Mouse (Mus musculus): ENCODE results near the gene Adam33. TPM values are rescaled to one million over a fixed set of nuclear protein-coding genes. Genes with fewer than 3 reads are reported as not detected.
"Not testable (repeated sequence)": the region's sequence is repeated elsewhere in the genome, so short reads cannot be mapped to it uniquely, and the experiment has no call there.

Gene Adam33
- polyA plus RNA-seq, 1 experiment from 2014 or later, result 0.37 TPM

GRCm38 (mm10) chr2:131038675-131039074 is 24.9 kb downstream of the Adam33 start:
- DNase-seq (ENCODE audit: low spot score), result no peak
- Histone ChIP-seq H3K27ac (ENCODE audit: low read depth, low read length) (no peak overlapping the region), H3K4me3 (ENCODE audit: low read depth, low read length) (no peak overlapping the region), H3K4me2 (ENCODE audit: low read depth) (no peak overlapping the region), H3K9me3 (ENCODE audit: control insufficient read depth, low read length) (no peaks in the 10 kb centered on the region), H3K36me3 (ENCODE audit: control insufficient read depth, insufficient read depth, low read length) (no peaks in the 10 kb centered on the region), H3K9ac (ENCODE audit: low read length) (no peak overlapping the region), H3K4me1 (ENCODE audit: control insufficient read depth, insufficient read depth, low read length) (0 out of 2 replicates have a peak, but pooled peaks cover 4% of the 10 kb centered on the region), H3K27me3 (ENCODE audit: control insufficient read depth, insufficient read depth, low read length) (peaks cover 31% of the 10 kb centered on the region)
- 84% methylated on average over 5 of the region's 5 CpGs for WGBS
- no peak for ATAC-seq (ENCODE audit: insufficient read depth, low FRiP score, low TSS enrichment)

- H3K9ac ChIP-seq (ENCODE audit: low read length), result no peak overlapping the region
- no peak overlapping the region for H3K4me2 ChIP-seq (ENCODE audit: low read depth)
- H3K4me1 ChIP-seq (ENCODE audit: control insufficient read depth, insufficient read depth, low read length), result 0 out of 2 replicates have a peak, but pooled peaks cover 4% of the 10 kb centered on the region
- ATAC-seq (ENCODE audit: insufficient read depth, low FRiP score, low TSS enrichment) (no peak), DNase-seq (ENCODE audit: low spot score) (no peak)
- no peaks in the 10 kb centered on the region for H3K9me3 ChIP-seq (ENCODE audit: control insufficient read depth, low read length)
- H3K27ac ChIP-seq (ENCODE audit: low read depth, low read length), result no peak overlapping the region
- peaks cover 31% of the 10 kb centered on the region for H3K27me3 ChIP-seq (ENCODE audit: control insufficient read depth, insufficient read depth, low read length)
- 92% methylated on average over 6 of the region's 6 CpGs for WGBS
- H3K36me3 ChIP-seq (ENCODE audit: control insufficient read depth, insufficient read depth, low read length), result no peaks in the 10 kb centered on the region
- H3K4me3 ChIP-seq (ENCODE audit: low read depth, low read length), result no peak overlapping the region
Measured at GRCm38 (mm10) chr2:131038197-131038596, 25.4 kb downstream of the Adam33 start.

GRCm38 (mm10) chr2:131037226-131037990 is 26.2 kb downstream of the Adam33 start:
- H3K4me1 ChIP-seq (ENCODE audit: control insufficient read depth, insufficient read depth, low read length), result 0 out of 2 replicates have a peak, but pooled peaks cover 4% of the 10 kb centered on the region
- no peaks in the 10 kb centered on the region for H3K9me3 ChIP-seq (ENCODE audit: control insufficient read depth, low read length)
- no peak overlapping the region for H3K4me3 ChIP-seq (ENCODE audit: low read depth, low read length)
- DNase-seq (ENCODE audit: low spot score) (no peak), ATAC-seq (ENCODE audit: insufficient read depth, low FRiP score, low TSS enrichment) (no peak)
- no peak overlapping the region for H3K27ac ChIP-seq (ENCODE audit: low read depth, low read length)
- peaks cover 27% of the 10 kb centered on the region for H3K27me3 ChIP-seq (ENCODE audit: control insufficient read depth, insufficient read depth, low read length)
- no peak overlapping the region for H3K9ac ChIP-seq (ENCODE audit: low read length)
- no peaks in the 10 kb centered on the region for H3K36me3 ChIP-seq (ENCODE audit: control insufficient read depth, insufficient read depth, low read length)
- 71% methylated on average over 17 of the region's 17 CpGs for WGBS
- no peak overlapping the region for H3K4me2 ChIP-seq (ENCODE audit: low read depth)

- Histone ChIP-seq H3K27ac (ENCODE audit: low read depth, low read length) (no peak overlapping the region), H3K4me2 (ENCODE audit: low read depth) (no peak overlapping the region), H3K9ac (ENCODE audit: low read length) (no peak overlapping the region), H3K4me1 (ENCODE audit: control insufficient read depth, insufficient read depth, low read length) (0 out of 2 replicates have a peak, but pooled peaks cover 4% of the 10 kb centered on the region), H3K4me3 (ENCODE audit: low read depth, low read length) (no peak overlapping the region), H3K27me3 (ENCODE audit: control insufficient read depth, insufficient read depth, low read length) (peaks cover 22% of the 10 kb centered on the region), H3K36me3 (ENCODE audit: control insufficient read depth, insufficient read depth, low read length) (no peaks in the 10 kb centered on the region), H3K9me3 (ENCODE audit: control insufficient read depth, low read length) (no peaks in the 10 kb centered on the region)
- DNase-seq (ENCODE audit: low spot score) (no peak), ATAC-seq (ENCODE audit: insufficient read depth, low FRiP score, low TSS enrichment) (no peak)
Measured at GRCm38 (mm10) chr2:131036757-131037156, 26.9 kb downstream of the Adam33 start.

- no peak for DNase-seq (ENCODE audit: low spot score)
- 84% methylated on average over 2 of the region's 2 CpGs for WGBS
- Histone ChIP-seq H3K27me3 (ENCODE audit: control insufficient read depth, insufficient read depth, low read length) (peaks cover 18% of the 10 kb centered on the region), H3K4me1 (ENCODE audit: control insufficient read depth, insufficient read depth, low read length) (0 out of 2 replicates have a peak, but pooled peaks cover 4% of the 10 kb centered on the region), H3K9ac (ENCODE audit: low read length) (no peak overlapping the region), H3K27ac (ENCODE audit: low read depth, low read length) (no peak overlapping the region), H3K9me3 (ENCODE audit: control insufficient read depth, low read length) (no peaks in the 10 kb centered on the region), H3K4me3 (ENCODE audit: low read depth, low read length) (no peak overlapping the region), H3K4me2 (ENCODE audit: low read depth) (no peak overlapping the region), H3K36me3 (ENCODE audit: control insufficient read depth, insufficient read depth, low read length) (no peaks in the 10 kb centered on the region)
- ATAC-seq (ENCODE audit: insufficient read depth, low FRiP score, low TSS enrichment), result no peak
Measured at GRCm38 (mm10) chr2:131036343-131036742, 27.3 kb downstream of the Adam33 start.

- H3K36me3 ChIP-seq (ENCODE audit: control insufficient read depth, insufficient read depth, low read length); H3K4me2 ChIP-seq (ENCODE audit: low read depth); H3K27ac ChIP-seq (ENCODE audit: low read depth, low read length); DNase-seq (ENCODE audit: low spot score); H3K9me3 ChIP-seq (ENCODE audit: control insufficient read depth, low read length); H3K27me3 ChIP-seq (ENCODE audit: control insufficient read depth, insufficient read depth, low read length); ATAC-seq (ENCODE audit: insufficient read depth, low FRiP score, low TSS enrichment); H3K4me3 ChIP-seq (ENCODE audit: low read depth, low read length); H3K9ac ChIP-seq (ENCODE audit: low read length); H3K4me1 ChIP-seq (ENCODE audit: control insufficient read depth, insufficient read depth, low read length): not testable (repeated sequence)
- WGBS, result 82% methylated on average over 1 of the region's 1 CpGs
Measured at GRCm38 (mm10) chr2:131031406-131031805, 32.2 kb downstream of the Adam33 start.

- ATAC-seq (ENCODE audit: insufficient read depth, low FRiP score, low TSS enrichment) (no peak), DNase-seq (ENCODE audit: low spot score) (no peak)
- H3K4me3 ChIP-seq (ENCODE audit: low read depth, low read length), result no peak overlapping the region
- H3K4me2 ChIP-seq (ENCODE audit: low read depth), result no peak overlapping the region
- no peak overlapping the region for H3K27ac ChIP-seq (ENCODE audit: low read depth, low read length)
- no peaks in the 10 kb centered on the region for H3K27me3 ChIP-seq (ENCODE audit: control insufficient read depth, insufficient read depth, low read length)
- H3K4me1 ChIP-seq (ENCODE audit: control insufficient read depth, insufficient read depth, low read length), result no peaks in the 10 kb centered on the region
- 0 out of 2 replicates have a peak, but pooled peaks cover 2% of the 10 kb centered on the region for H3K36me3 ChIP-seq (ENCODE audit: control insufficient read depth, insufficient read depth, low read length)
- 94% methylated on average over 1 of the region's 1 CpGs for WGBS
- H3K9ac ChIP-seq (ENCODE audit: low read length), result no peak overlapping the region
- H3K9me3 ChIP-seq (ENCODE audit: control insufficient read depth, low read length), result no peaks in the 10 kb centered on the region
Measured at GRCm38 (mm10) chr2:131030998-131031397, 32.6 kb downstream of the Adam33 start.

- Histone ChIP-seq H3K9me3 (ENCODE audit: control insufficient read depth, low read length) (no peaks in the 10 kb centered on the region), H3K9ac (ENCODE audit: low read length) (no peak overlapping the region), H3K27me3 (ENCODE audit: control insufficient read depth, insufficient read depth, low read length) (no peaks in the 10 kb centered on the region), H3K4me1 (ENCODE audit: control insufficient read depth, insufficient read depth, low read length) (no peaks in the 10 kb centered on the region), H3K4me2 (ENCODE audit: low read depth) (no peak overlapping the region), H3K36me3 (ENCODE audit: control insufficient read depth, insufficient read depth, low read length) (0 out of 2 replicates have a peak, but pooled peaks cover 2% of the 10 kb centered on the region), H3K27ac (ENCODE audit: low read depth, low read length) (no peak overlapping the region), H3K4me3 (ENCODE audit: low read depth, low read length) (no peak overlapping the region)
- WGBS, result 91% methylated on average over 2 of the region's 2 CpGs
- DNase-seq (ENCODE audit: low spot score) (no peak), ATAC-seq (ENCODE audit: insufficient read depth, low FRiP score, low TSS enrichment) (no peak)
Measured at GRCm38 (mm10) chr2:131030561-131030960, 33.1 kb downstream of the Adam33 start.

Measured in neural tube, embryonic 11.5 days (tissue).